Mouse (Mus musculus) neural tube, embryonic 10.5 days (tissue): ENCODE measurements at regions not wholly inside any gene's neighbourhood (a gene's known extent, or its start where the extent isn't known, plus 50 kb on each side); places are given as distances from the start of the nearest gene placed in this dataset.
"Not testable (repeated sequence)": the region's sequence is repeated elsewhere in the genome, so short reads cannot be mapped to it uniquely, and the experiment has no call there.

Source experiments
- DNase-seq: peaks from one replicate; pipeline ENCODE4 v3.0.0-alpha.2; 2017; ENCODE audit warnings: low spot score; ENCODE audit errors: extremely low spot score

- DNase-seq, result peak; percentile 19
These were observed 274.5 kb downstream of the Fam19a5 start for GRCm38 (mm10) chr15:87818566-87818965.

DNA sequence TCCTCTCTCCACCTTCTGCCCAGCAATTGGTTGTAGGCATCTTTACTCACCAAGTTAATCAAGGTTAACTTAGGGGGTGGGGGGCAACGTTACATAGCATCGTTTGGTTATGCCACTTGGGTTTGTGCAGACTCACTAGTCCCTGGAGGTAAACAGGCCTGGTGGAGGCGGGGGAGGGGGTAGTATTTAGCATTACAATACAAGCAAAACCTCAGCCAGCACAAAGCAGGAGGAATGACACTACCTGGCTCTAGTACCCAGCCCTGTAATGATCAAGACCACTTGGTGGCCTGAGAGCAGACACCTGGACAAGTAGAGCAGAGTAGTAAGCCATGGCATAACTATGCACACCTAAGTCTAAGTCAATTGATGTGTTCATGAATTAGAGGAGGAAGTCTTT is 298.0 kb downstream of the Fam19a5 start:
- no peak for DNase-seq

DNA sequence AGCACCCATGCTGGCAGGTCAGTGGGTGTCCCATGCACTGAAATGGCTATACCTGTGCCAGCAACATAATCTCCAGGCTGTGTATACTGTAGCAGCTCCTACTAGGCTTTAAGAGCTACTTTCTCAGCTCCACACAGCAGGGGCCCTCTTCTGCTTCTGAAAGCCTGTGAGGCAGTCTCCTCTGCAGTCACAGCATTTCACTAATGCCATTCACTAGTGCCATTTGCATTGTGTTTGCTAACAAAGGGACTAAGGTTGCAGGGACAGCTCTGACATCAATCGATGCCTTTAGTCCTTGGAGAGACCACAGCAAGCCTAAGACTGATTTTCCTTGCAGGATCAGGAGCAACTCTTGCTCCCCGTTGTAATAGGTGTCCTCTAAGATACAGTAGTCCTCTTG is 315.0 kb downstream of the Fam19a5 start:
- DNase-seq, result no peak

- DNase-seq, result no peak
These were observed 332.3 kb downstream of the Fam19a5 start for GRCm38 (mm10) chr15:87876286-87876899.

GRCm38 (mm10) chr15:87890903-87891302 is 346.8 kb downstream of the Fam19a5 start:
- DNase-seq, result no peak

GRCm38 (mm10) chr15:87894866-87895265 is 350.8 kb downstream of the Fam19a5 start:
- DNase-seq, result not testable (repeated sequence)

DNA sequence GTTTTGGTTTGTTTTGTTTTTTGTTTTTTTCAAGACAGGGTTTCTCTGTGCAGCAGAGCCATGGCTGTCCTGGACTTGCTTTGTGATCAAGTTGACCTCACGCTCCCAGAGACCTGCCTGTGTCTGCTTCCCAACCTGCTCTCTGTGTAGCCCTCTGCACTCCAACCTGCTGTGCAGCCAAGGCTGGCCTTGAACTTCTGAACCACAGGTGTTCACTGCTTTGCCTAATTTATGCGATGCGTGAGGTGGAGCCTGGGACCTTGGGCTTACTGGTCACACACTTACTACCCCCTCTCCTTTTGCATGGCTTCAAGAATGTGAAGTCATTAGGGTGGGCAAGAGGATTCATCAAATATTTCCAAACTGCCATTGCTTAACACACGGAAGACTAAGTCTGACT is 354.6 kb downstream of the Fam19a5 start:
- no peak for DNase-seq

GRCm38 (mm10) chr15:87904436-87904835 is 360.3 kb downstream of the Fam19a5 start:
- DNase-seq, result no peak

GRCm38 (mm10) chr15:87906310-87906709 is 362.2 kb downstream of the Fam19a5 start:
- no peak for DNase-seq

DNA sequence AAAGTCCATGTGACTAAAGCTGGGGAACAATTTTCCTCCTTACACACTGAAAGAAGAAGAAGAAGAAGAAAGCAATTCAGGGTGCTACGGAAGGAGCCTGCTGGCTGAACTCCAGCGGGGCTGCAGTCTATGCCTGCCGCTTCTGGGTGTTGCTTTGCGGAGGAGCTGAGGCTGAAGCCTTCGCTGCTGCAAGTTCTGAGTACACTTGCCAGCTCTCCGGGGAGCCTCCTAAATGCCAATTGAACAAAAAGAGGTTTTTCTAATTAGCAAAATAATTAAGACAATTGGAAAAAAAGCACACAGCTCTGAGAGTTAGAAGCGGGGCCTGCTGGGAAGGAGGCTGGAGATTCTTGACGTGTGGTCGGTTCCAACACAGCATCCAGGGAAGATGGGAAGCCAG is 378.0 kb downstream of the Fam19a5 start:
- no peak for DNase-seq

DNA sequence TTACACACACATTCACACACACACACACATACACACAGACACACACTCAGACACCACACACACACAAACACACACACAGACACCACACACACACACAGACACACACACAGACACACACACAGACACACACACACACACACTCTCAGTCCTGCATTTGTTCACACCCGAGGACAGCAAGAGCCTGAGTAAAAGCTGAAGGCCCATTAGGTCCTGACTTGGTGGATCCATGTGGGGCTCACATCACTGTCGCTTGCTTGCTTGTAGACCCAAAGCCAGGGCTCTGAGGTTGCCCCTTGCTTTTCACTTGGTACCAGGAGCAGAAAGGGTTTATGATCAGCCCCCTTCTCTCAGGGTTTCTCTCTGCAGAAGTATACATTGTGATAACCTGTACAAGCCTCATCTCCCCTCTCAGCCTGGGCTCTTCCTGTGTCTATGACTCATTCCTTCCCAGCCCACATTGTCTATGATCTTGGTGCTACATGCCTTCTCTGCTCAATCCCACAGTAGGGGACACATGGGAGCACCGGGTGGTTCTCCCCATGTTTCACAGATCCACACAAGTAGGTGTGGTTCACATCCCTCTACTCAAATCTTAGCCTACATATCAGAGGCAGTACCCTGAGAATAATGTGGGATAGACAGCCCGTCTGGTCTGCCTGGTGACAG is 378.8 kb downstream of the Fam19a5 start:
- DNase-seq, result no peak

DNA sequence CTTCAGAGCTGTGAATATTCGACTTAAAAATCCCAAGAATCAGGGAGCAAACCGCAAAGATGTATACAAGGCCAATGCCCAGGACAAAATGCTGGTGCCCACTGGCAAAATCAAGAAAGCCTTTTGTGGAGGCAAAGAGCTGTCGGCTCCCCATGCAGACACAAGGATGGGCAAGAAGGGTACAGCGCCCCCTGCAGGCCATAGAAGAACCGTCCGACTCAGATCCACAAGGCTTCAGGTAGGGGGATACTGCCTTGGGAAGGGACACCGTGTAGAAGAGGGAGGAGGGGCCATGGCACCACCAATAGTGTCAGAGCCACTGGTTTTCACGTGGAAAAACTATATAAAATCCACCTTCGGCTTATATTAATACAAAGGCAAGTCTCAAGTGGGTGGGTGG is 379.8 kb downstream of the Fam19a5 start:
- peak; percentile 20 for DNase-seq

GRCm38 (mm10) chr15:87936041-87936440 is 391.9 kb downstream of the Fam19a5 start:
- no peak for DNase-seq

DNA sequence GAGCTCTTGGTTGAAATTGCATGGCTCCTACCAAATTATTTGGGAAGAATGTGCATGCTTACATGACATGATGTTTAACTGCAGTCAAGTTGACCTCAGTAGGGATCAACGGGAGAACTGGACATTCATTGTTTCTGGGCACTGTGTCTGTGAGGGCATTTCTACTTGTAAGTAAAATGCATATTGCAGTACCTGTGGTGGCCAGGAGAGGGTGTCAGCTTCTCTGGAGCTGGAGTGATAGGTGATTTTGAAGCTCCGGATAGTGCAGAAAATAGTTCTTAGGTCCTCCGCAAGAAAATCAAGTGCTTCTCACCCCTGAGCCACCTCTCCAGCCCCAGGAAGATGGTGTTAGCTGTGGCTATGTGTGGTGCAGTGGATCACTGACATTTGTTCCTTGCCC is 396.7 kb downstream of the Fam19a5 start:
- DNase-seq, result peak; percentile 57

DNA sequence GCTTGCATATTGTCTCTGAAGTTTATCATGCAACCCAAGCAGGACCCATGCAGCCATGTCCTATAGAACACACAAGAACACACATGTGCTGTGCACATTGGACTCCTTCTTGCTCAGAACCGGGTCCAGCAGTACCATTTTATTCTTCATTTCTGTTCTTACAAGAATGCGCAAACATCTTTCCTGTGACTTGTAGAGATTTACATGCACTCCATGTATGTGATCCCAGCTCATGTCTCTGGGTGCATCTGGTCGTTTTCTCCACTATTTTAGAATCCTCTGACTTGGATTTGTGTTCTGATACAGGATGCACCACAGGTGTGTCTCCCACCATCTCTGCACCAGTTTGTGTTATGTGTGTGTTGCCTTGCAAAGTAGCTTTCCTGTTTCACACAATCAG is 408.4 kb downstream of the Fam19a5 start:
- no peak for DNase-seq

- no peak for DNase-seq
These were observed 411.7 kb downstream of the Fam19a5 start for GRCm38 (mm10) chr15:87955685-87956256.

GRCm38 (mm10) chr15:87958866-87959265 is 414.8 kb downstream of the Fam19a5 start:
- no peak for DNase-seq

DNA sequence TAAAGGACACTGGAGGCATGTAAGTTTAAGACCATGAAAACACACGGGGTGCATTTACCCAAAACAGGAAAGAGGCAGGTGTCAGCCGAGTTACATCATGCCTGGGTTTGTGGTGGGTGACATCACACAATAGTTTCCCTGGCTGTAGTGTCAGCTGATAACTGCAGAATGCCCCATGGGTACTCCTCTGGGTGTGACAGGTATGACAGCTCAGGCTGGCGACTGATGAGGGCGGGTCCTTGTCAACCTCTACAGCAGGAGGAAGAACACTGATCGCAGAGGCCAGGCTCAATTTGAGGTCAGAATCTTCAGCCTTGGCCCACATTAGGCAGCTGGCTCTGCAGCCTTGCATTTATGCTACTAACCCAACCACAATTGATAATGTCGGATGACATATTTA is 428.5 kb downstream of the Fam19a5 start:
- DNase-seq, result no peak

- no peak for DNase-seq
These were observed 443.4 kb downstream of the Fam19a5 start for GRCm38 (mm10) chr15:87987322-87987985.

DNA sequence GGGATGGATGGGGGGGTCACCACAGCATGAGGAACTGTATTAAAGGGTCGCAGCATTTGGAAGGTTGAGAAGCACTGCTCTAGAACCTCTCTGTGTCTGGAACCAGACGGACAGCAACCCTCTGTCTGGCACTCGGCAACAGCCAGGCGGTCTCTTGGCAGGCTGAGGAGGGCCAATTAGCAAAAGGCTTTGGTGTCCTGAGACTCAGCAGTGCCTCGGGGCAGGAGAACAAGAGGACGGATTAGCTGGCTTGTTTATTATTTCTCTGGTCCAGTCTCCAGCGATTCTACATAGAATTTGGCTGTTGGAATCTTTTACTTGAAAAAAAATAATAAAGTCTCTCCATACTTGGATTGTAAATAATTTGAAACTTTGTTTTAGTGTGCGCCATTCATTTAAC is 450.4 kb downstream of the Fam19a5 start:
- DNase-seq, result no peak

- DNase-seq, result no peak
These were observed 473.0 kb downstream of the Fam19a5 start for GRCm38 (mm10) chr15:88017076-88017475.

DNA sequence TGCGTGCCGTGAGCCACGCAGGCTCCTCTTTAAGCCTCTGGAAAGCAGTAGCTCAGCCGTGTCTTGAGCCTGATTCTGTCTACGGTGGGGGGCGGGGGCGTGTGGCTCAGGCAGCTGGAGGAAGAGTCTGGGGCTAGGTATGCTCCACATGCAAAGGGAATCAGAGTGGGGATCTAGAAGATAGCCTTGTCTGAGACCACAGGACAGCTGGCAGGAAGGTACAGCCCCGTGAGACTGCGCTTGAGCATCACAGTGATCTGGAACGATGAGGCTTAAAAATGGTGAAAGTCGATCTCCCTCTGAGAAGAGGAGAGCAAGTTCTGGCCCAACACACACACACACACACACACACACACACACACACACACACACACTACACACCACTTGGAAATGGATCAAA is 488.7 kb downstream of the Fam19a5 start:
- no peak for DNase-seq
